Mouse (Mus musculus) G1E (cell line): ENCODE measurements at regions not wholly inside any gene's neighbourhood (a gene's known extent, or its start where the extent isn't known, plus 50 kb on each side); places are given as distances from the start of the nearest gene placed in this dataset.

Experiments used
- CTCF ChIP-seq: IDR thresholded peaks from 2 replicates; pipeline ENCODE4 v1.5.1; 2012; ENCODE audit warnings: low read depth, low read length, inconsistent platforms, mixed read lengths
- GATA1 ChIP-seq: IDR thresholded peaks from 2 replicates; pipeline ENCODE4 v1.6.1; 2012; ENCODE audit warnings: borderline replicate concordance, low read length, inconsistent platforms, mixed read lengths
- TAL1 ChIP-seq: conservative IDR thresholded peaks from 2 replicates; pipeline ENCODE4 v1.6.1; 2012; ENCODE audit warnings: low read depth, low read length, inconsistent platforms, mixed read lengths

DNA sequence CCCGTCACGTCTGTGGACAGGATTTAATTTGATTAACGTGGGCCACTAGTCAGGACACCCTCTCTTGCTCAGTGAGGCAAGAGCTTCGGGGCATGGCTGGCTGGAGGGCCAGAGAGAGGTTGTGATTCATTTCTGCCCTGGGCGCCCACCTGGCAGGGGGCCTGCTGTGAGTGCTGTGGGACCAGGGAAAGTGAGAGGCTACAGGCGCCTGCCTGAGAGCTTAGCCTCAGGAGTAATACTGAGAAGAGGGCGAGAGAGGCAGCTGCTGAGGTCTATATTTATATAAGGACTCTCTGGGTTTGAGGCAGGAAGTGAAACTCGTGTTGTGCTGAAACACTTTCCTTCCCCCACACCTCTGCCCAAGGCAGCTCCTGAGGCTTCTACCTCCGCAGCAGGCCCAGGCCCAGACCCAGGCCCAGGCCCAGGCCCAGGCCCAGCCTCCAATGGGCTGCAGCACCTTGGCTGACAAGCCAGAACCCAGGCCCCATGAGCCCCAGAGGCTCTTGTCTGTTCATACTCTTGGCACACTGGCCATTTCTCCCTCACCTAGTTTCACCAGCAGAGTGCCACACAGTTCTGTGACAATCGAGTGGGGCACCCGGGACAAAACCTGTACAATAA lies 176.9 kb upstream of the Bcl6 start:
- TF ChIP-seq CTCF (no peak), GATA1 (no peak), TAL1 (no peak)
